Mouse (Mus musculus): ENCODE results near the gene H2al1h. TPM values are rescaled to one million over a fixed set of nuclear protein-coding genes. Genes with fewer than 3 reads are reported as not detected.
"Not testable (repeated sequence)": the region's sequence is repeated elsewhere in the genome, so short reads cannot be mapped to it uniquely, and the experiment has no call there.

The H2al1h gene
- polyA plus RNA-seq (2015; fragmentation: Nextera tagmentation; extraction: Ambion mirVana) = not detected in 2 replicates

DNA sequence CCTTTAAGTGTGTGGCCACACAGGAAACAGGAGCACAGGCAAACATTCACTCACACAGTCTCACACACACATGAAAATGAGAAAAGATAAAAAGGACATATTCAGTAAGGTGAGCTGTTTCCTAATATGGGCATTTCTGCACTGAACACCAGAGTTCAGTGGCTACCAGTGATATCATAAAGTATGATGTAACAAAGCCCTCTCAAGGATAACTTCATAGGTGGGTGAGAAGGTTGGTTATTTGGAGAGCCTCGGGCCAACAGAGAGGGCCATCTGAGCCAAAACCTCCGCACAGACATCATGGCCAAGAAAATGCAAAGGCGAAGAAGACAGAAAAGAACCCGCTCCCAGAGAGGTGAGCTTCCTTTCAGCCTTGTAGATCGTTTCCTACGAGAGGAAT lies at the start of gene H2al1h:
Gene H2al1h, plus strand, starts transcription at position 301 of the 400 bp plus-strand sequence.
- H3K36me3 ChIP-seq; H3K27me3 ChIP-seq; H3K4me1 ChIP-seq; H3K9me3 ChIP-seq; H3K4me2 ChIP-seq; ATAC-seq (ENCODE audit: borderline replicate concordance, extremely low read depth, low FRiP score, low TSS enrichment); H3K9ac ChIP-seq; H3K27ac ChIP-seq; H3K4me3 ChIP-seq: not testable (repeated sequence)
- WGBS = no CpG with 5 or more reads among the region's 6 CpGs

GRCm38 (mm10) chrX:11273190-11273589 lies 48.1 kb upstream of the H2al1h start:
- H3K4me3 ChIP-seq = no peak overlapping the region
- no peaks in the 10 kb centered on the region for H3K9me3 ChIP-seq
- no peak overlapping the region for H3K4me2 ChIP-seq
- H3K27ac ChIP-seq = no peak overlapping the region
- H3K27me3 ChIP-seq = 0 out of 2 replicates have a peak, but pooled peaks cover 4% of the 10 kb centered on the region
- H3K36me3 ChIP-seq = no peaks in the 10 kb centered on the region
- WGBS = 51% methylated on average over 3 of the region's 3 CpGs
- no peak for ATAC-seq (ENCODE audit: borderline replicate concordance, extremely low read depth, low FRiP score, low TSS enrichment)
- no peak overlapping the region for H3K9ac ChIP-seq
- H3K4me1 ChIP-seq = 0 out of 2 replicates have a peak, but pooled peaks cover 4% of the 10 kb centered on the region

- 0 out of 2 replicates have a peak, but pooled peaks cover 4% of the 10 kb centered on the region for H3K4me1 ChIP-seq
- peaks cover 1% of the 10 kb centered on the region; the same call in 1 of the 2 replicates for H3K27me3 ChIP-seq
- H3K36me3 ChIP-seq = no peaks in the 10 kb centered on the region
- WGBS = 62% methylated on average over 6 of the region's 6 CpGs
- no peak overlapping the region for H3K27ac ChIP-seq
- no peaks in the 10 kb centered on the region for H3K9me3 ChIP-seq
- no peak for ATAC-seq (ENCODE audit: borderline replicate concordance, extremely low read depth, low FRiP score, low TSS enrichment)
- no peak overlapping the region for H3K9ac ChIP-seq
- H3K4me3 ChIP-seq = no peak overlapping the region
- H3K4me2 ChIP-seq = no peak overlapping the region
Measured at GRCm38 (mm10) chrX:11277083-11277482, 44.2 kb upstream of the H2al1h start.

- H3K27me3 ChIP-seq = peaks cover 4% of the 10 kb centered on the region; the same call in 1 of the 2 replicates
- ATAC-seq (ENCODE audit: borderline replicate concordance, extremely low read depth, low FRiP score, low TSS enrichment) = no peak
- 60% methylated on average over 2 of the region's 2 CpGs for WGBS
Measured at GRCm38 (mm10) chrX:11280741-11281140, 40.6 kb upstream of the H2al1h start.

GRCm38 (mm10) chrX:11288306-11288882 lies 32.9 kb upstream of the H2al1h start:
- 37% methylated on average over 14 of the region's 14 CpGs for WGBS
- H3K4me2 ChIP-seq = no peak overlapping the region
- no peak overlapping the region for H3K9ac ChIP-seq
- ATAC-seq (ENCODE audit: borderline replicate concordance, extremely low read depth, low FRiP score, low TSS enrichment) = no peak
- 0 out of 2 replicates have a peak, but pooled peaks cover 3% of the 10 kb centered on the region for H3K4me1 ChIP-seq
- peaks cover 4% of the 10 kb centered on the region; the same call in 1 of the 2 replicates for H3K27me3 ChIP-seq
- no peaks in the 10 kb centered on the region for H3K9me3 ChIP-seq
- H3K4me3 ChIP-seq = no peak overlapping the region
- no peaks in the 10 kb centered on the region for H3K36me3 ChIP-seq
- H3K27ac ChIP-seq = no peak overlapping the region

More at GRCm38 (mm10) chrX:11280741-11281140, 40.6 kb upstream of the H2al1h start:
- H3K9me3 ChIP-seq = no peaks in the 10 kb centered on the region
- H3K27ac ChIP-seq = no peak overlapping the region
- H3K4me2 ChIP-seq = no peak overlapping the region
- no peaks in the 10 kb centered on the region for H3K4me1 ChIP-seq
- no peak overlapping the region for H3K4me3 ChIP-seq
- H3K9ac ChIP-seq = no peak overlapping the region
- no peaks in the 10 kb centered on the region for H3K36me3 ChIP-seq

DNA sequence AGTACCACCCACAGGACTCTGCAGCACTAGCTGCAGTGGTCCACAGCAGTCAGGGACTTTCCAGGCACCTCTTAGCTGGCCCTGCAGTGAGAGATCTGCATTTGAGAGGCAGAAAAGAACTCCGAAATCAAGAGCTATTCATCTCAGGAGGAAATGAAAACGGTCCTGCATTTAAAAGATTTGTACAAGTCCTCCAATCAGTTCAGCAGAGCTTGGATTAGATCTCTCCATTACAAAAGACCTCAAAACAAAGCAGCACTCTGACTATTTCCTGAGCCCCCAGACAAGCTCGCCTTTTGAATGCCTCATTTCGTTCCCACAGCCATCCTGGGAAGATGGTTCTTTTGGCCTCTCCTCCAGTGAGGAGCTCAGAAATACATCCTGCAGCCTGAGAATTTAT lies 32.0 kb upstream of the H2al1h start:
- Histone ChIP-seq H3K36me3 (no peaks in the 10 kb centered on the region), H3K4me2 (no peak overlapping the region), H3K4me3 (no peak overlapping the region), H3K9me3 (no peaks in the 10 kb centered on the region), H3K9ac (no peak overlapping the region), H3K27ac (no peak overlapping the region), H3K4me1 (0 out of 2 replicates have a peak, but pooled peaks cover 3% of the 10 kb centered on the region), H3K27me3 (peaks cover 4% of the 10 kb centered on the region; the same call in 1 of the 2 replicates)
- no peak for ATAC-seq (ENCODE audit: borderline replicate concordance, extremely low read depth, low FRiP score, low TSS enrichment)
- 65% methylated on average over 4 of the region's 4 CpGs for WGBS

- not testable (repeated sequence) for H3K27me3 ChIP-seq; H3K9me3 ChIP-seq; H3K27ac ChIP-seq; ATAC-seq (ENCODE audit: borderline replicate concordance, extremely low read depth, low FRiP score, low TSS enrichment); H3K9ac ChIP-seq; H3K4me1 ChIP-seq; H3K4me3 ChIP-seq; H3K4me2 ChIP-seq; H3K36me3 ChIP-seq
- WGBS = no CpG with 5 or more reads among the region's 3 CpGs
Measured at GRCm38 (mm10) chrX:11298957-11299356, 22.3 kb upstream of the H2al1h start, which contains the start of gene H2al1a. Gene H2al1a (plus strand): TSS chrX:11299257.

DNA sequence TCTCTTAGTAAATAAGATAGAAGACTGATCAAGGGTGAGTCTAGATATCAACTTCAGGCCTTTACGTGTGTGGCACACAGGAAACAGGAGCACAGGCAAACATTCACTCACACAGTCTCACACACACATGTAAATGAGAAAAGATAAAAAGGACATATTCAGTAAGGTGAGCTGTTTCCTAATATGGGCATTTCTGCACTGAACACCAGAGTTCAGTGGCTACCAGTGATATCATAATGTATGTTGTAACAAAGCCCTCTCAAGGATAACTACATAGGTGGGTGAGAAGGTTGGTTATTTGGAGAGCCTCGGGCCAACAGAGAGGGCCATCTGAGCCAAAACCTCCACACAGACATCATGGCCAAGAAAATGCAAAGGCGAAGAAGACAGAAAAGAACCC lies 19.2 kb upstream of the H2al1h start, which contains the start of gene H2al1b:
Gene H2al1b, plus strand, starts transcription at position 301 of the 400 bp plus-strand sequence.
- not testable (repeated sequence) for H3K9me3 ChIP-seq; H3K4me1 ChIP-seq; ATAC-seq (ENCODE audit: borderline replicate concordance, extremely low read depth, low FRiP score, low TSS enrichment); H3K4me2 ChIP-seq; H3K9ac ChIP-seq; H3K27me3 ChIP-seq; H3K27ac ChIP-seq; H3K4me3 ChIP-seq; H3K36me3 ChIP-seq
- 100% methylated on average over 1 of the region's 3 CpGs for WGBS

DNA sequence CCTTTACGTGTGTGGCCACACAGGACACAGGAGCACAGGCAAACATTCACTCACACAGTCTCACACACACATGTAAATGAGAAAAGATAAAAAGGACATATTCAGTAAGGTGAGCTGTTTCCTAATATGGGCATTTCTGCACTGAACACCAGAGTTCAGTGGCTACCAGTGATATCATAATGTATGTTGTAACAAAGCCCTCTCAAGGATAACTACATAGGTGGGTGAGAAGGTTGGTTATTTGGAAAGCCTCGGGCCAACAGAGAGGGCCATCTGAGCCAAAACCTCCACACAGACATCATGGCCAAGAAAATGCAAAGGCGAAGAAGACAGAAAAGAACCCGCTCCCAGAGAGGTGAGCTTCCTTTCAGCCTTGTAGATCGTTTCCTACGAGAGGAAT lies 15.9 kb upstream of the H2al1h start, which contains the start of gene H2al1c:
Gene H2al1c, plus strand, starts transcription at position 301 of the 400 bp plus-strand sequence.
- H3K36me3 ChIP-seq; H3K4me2 ChIP-seq; H3K9ac ChIP-seq; H3K9me3 ChIP-seq; H3K4me1 ChIP-seq; ATAC-seq (ENCODE audit: borderline replicate concordance, extremely low read depth, low FRiP score, low TSS enrichment); H3K27me3 ChIP-seq; H3K27ac ChIP-seq; H3K4me3 ChIP-seq: not testable (repeated sequence)
- 38% methylated on average over 1 of the region's 6 CpGs for WGBS

DNA sequence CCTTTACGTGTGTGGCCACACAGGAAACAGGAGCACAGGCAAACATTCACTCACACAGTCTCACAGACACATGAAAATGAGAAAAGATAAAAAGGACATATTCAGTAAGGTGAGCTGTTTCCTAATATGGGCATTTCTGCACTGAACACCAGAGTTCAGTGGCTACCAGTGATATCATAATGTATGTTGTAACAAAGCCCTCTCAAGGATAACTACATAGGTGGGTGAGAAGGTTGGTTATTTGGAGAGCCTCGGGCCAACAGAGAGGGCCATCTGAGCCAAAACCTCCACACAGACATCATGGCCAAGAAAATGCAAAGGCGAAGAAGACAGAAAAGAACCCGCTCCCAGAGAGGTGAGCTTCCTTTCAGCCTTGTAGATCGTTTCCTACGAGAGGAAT lies 12.8 kb upstream of the H2al1h start, which contains the start of gene H2al1d:
Gene H2al1d, plus strand, starts transcription at position 301 of the 400 bp plus-strand sequence.
- H3K4me3 ChIP-seq; H3K4me2 ChIP-seq; H3K27me3 ChIP-seq; H3K36me3 ChIP-seq; H3K27ac ChIP-seq; ATAC-seq (ENCODE audit: borderline replicate concordance, extremely low read depth, low FRiP score, low TSS enrichment); H3K9me3 ChIP-seq; H3K9ac ChIP-seq; H3K4me1 ChIP-seq: not testable (repeated sequence)
- WGBS = no CpG with 5 or more reads among the region's 6 CpGs

GRCm38 (mm10) chrX:11311634-11312033 lies 9.7 kb upstream of the H2al1h start, which contains the start of gene H2al1e:
Gene H2al1e (plus strand): TSS chrX:11311934.
- H3K4me2 ChIP-seq; ATAC-seq (ENCODE audit: borderline replicate concordance, extremely low read depth, low FRiP score, low TSS enrichment); H3K27ac ChIP-seq: not testable (repeated sequence)

DNA sequence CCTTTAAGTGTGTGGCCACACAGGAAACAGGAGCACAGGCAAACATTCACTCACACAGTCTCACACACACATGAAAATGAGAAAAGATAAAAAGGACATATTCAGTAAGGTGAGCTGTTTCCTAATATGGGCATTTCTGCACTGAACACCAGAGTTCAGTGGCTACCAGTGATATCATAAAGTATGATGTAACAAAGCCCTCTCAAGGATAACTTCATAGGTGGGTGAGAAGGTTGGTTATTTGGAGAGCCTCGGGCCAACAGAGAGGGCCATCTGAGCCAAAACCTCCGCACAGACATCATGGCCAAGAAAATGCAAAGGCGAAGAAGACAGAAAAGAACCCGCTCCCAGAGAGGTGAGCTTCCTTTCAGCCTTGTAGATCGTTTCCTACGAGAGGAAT lies 6.4 kb upstream of the H2al1h start, which contains the start of gene H2al1f:
Gene H2al1f, plus strand, starts transcription at position 301 of the 400 bp plus-strand sequence.
- not testable (repeated sequence) for H3K27ac ChIP-seq; H3K27me3 ChIP-seq; H3K4me1 ChIP-seq; H3K9ac ChIP-seq; H3K36me3 ChIP-seq; H3K4me3 ChIP-seq; H3K4me2 ChIP-seq; ATAC-seq (ENCODE audit: borderline replicate concordance, extremely low read depth, low FRiP score, low TSS enrichment); H3K9me3 ChIP-seq
- no CpG with 5 or more reads among the region's 6 CpGs for WGBS

More at GRCm38 (mm10) chrX:11311634-11312033, 9.7 kb upstream of the H2al1h start, which contains the start of gene H2al1e:
- not testable (repeated sequence) for H3K36me3 ChIP-seq, H3K9ac ChIP-seq, H3K9me3 ChIP-seq, H3K27me3 ChIP-seq, H3K4me1 ChIP-seq, H3K4me3 ChIP-seq
- no CpG with 5 or more reads among the region's 3 CpGs for WGBS
